Mouse (Mus musculus) embryo, embryonic 11 days (tissue): ENCODE measurements around the gene Fkbp1b.
"Not testable (repeated sequence)": the region's sequence is repeated elsewhere in the genome, so short reads cannot be mapped to it uniquely, and the experiment has no call there.

Experiments
- DNase-seq: peaks from one replicate; pipeline ENCODE4 v3.0.0-alpha.2; 2015

The Fkbp1b gene

GRCm38 (mm10) chr12:4841392-4841887 lies at the start of gene Fkbp1b:
Gene Fkbp1b (minus strand): TSS chr12:4841591.
- peak; percentile 84 for DNase-seq

- no peak for DNase-seq
These were observed 48.5 kb upstream of the Fkbp1b start for GRCm38 (mm10) chr12:4889891-4890290.

- no peak for DNase-seq
These were observed 47.9 kb upstream of the Fkbp1b start for GRCm38 (mm10) chr12:4889251-4889650.

- DNase-seq = no peak
These were observed 47.3 kb upstream of the Fkbp1b start for GRCm38 (mm10) chr12:4888739-4889138.

GRCm38 (mm10) chr12:4886581-4886980 lies 45.2 kb upstream of the Fkbp1b start:
- not testable (repeated sequence) for DNase-seq

- DNase-seq = no peak
These were observed 43.7 kb upstream of the Fkbp1b start for GRCm38 (mm10) chr12:4885062-4885461.

- DNase-seq = no peak
These were observed 40.7 kb upstream of the Fkbp1b start for GRCm38 (mm10) chr12:4882086-4882485.

- DNase-seq = no peak
These were observed 37.7 kb upstream of the Fkbp1b start for GRCm38 (mm10) chr12:4879048-4879447.

GRCm38 (mm10) chr12:4878296-4878783 lies 36.9 kb upstream of the Fkbp1b start:
- DNase-seq = no peak

GRCm38 (mm10) chr12:4875623-4876022 lies 34.2 kb upstream of the Fkbp1b start:
- no peak for DNase-seq

GRCm38 (mm10) chr12:4874161-4874927 lies 33.0 kb upstream of the Fkbp1b start, which contains the start of gene Mfsd2b:
Gene Mfsd2b (minus strand): TSS chr12:4874359.
- peak; percentile 86 for DNase-seq

- no peak for DNase-seq
These were observed 32.1 kb upstream of the Fkbp1b start for GRCm38 (mm10) chr12:4873531-4873930.

- DNase-seq = no peak
These were observed 31.6 kb upstream of the Fkbp1b start for GRCm38 (mm10) chr12:4872983-4873477.

GRCm38 (mm10) chr12:4872273-4872672 lies 30.9 kb upstream of the Fkbp1b start:
- DNase-seq = no peak

GRCm38 (mm10) chr12:4871260-4871659 lies 29.9 kb upstream of the Fkbp1b start:
- no peak for DNase-seq

GRCm38 (mm10) chr12:4868924-4869323 lies 27.5 kb upstream of the Fkbp1b start:
- DNase-seq = no peak

GRCm38 (mm10) chr12:4864338-4864690 lies 22.9 kb upstream of the Fkbp1b start:
- no peak for DNase-seq

- no peak for DNase-seq
These were observed 22.4 kb upstream of the Fkbp1b start for GRCm38 (mm10) chr12:4863654-4864337.

GRCm38 (mm10) chr12:4862672-4863071 lies 21.3 kb upstream of the Fkbp1b start:
- DNase-seq = no peak

GRCm38 (mm10) chr12:4859241-4859914 lies 18.0 kb upstream of the Fkbp1b start:
- DNase-seq = peak; percentile 47

- DNase-seq = no peak
These were observed 15.4 kb upstream of the Fkbp1b start for GRCm38 (mm10) chr12:4856834-4857233.

GRCm38 (mm10) chr12:4856160-4856559 lies 14.8 kb upstream of the Fkbp1b start:
- no peak for DNase-seq

- DNase-seq = peak; percentile 74
These were observed 2.4 kb upstream of the Fkbp1b start for GRCm38 (mm10) chr12:4843741-4844140.
